Mouse (Mus musculus): ENCODE data around the gene Pla2g4a.

DNA sequence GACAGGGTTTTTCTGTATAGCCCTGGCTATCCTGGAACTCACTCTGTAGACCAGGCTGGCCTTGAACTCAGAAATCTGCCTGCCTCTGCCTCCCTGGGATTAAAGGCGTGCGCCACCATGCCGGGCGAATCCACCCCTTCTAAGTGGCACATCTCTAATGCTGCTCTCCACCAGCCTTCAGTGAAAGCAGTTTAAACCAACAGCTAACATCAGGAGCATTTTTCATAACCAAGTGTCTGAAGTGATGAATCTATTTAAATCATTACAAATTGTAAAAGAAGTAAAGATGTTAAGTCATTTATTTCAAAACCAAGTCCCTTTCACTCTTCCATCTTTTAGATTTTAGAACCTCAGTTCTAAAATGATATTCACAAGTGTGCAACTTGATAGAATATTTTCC is 839 bp downstream of the Pla2g4a start:
- no peak for TF ChIP-seq POLR2A (IDR thresholded peaks at IDR 0.05; ENCODE audit: borderline replicate concordance, extremely low read depth, insufficient read depth, insufficient read length, poor library complexity, severe bottlenecking)
- no peak for TF ChIP-seq CTCF (IDR thresholded peaks at IDR 0.05; ENCODE audit: borderline replicate concordance, extremely low read depth, insufficient read depth, insufficient read length)

Data from brain, embryonic 14.5 days (tissue).